Mouse (Mus musculus): ENCODE measurements around the gene Zfp292.

The Zfp292 gene

GRCm38 (mm10) chr4:34881851-34882250 lies 909 bp downstream of the Zfp292 start:
- no peak for DNase-seq

- peak; percentile 80 for DNase-seq
Observed at GRCm38 (mm10) chr4:34880921-34881650, 1.7 kb downstream of the Zfp292 start.

GRCm38 (mm10) chr4:34874234-34874633 lies 8.5 kb downstream of the Zfp292 start:
- peak; percentile 17 for DNase-seq

- peak; percentile 91 for DNase-seq
Observed at GRCm38 (mm10) chr4:34872896-34873495, 9.8 kb downstream of the Zfp292 start.

GRCm38 (mm10) chr4:34869813-34870212 lies 12.9 kb downstream of the Zfp292 start:
- no peak for DNase-seq

GRCm38 (mm10) chr4:34861438-34861837 lies 21.3 kb downstream of the Zfp292 start:
- DNase-seq, result peak; percentile 67

- DNase-seq, result peak; percentile 85
Observed at GRCm38 (mm10) chr4:34859416-34859815, 23.3 kb downstream of the Zfp292 start.

- DNase-seq, result peak; percentile 79
Observed at GRCm38 (mm10) chr4:34858903-34859302, 23.9 kb downstream of the Zfp292 start.

GRCm38 (mm10) chr4:34855966-34856365 lies 26.8 kb downstream of the Zfp292 start:
- DNase-seq, result no peak

GRCm38 (mm10) chr4:34852051-34852450 lies 30.7 kb downstream of the Zfp292 start:
- DNase-seq, result peak; percentile 94

- DNase-seq, result no peak
Observed at GRCm38 (mm10) chr4:34850156-34850555, 32.6 kb downstream of the Zfp292 start.

GRCm38 (mm10) chr4:34847679-34848309 lies 35.0 kb downstream of the Zfp292 start:
- peak; percentile 76 for DNase-seq

- DNase-seq, result no peak
Observed at GRCm38 (mm10) chr4:34843839-34844238, 38.9 kb downstream of the Zfp292 start.

- DNase-seq, result no peak
Observed at GRCm38 (mm10) chr4:34842826-34843225, 39.9 kb downstream of the Zfp292 start.

GRCm38 (mm10) chr4:34831496-34831895 lies 51.3 kb downstream of the Zfp292 start:
- DNase-seq, result no peak

GRCm38 (mm10) chr4:34829456-34829855 lies 53.3 kb downstream of the Zfp292 start:
- peak; percentile 13 for DNase-seq

- DNase-seq, result no peak
Observed at GRCm38 (mm10) chr4:34823901-34824300, 58.9 kb downstream of the Zfp292 start.

GRCm38 (mm10) chr4:34819904-34820303 lies 62.9 kb downstream of the Zfp292 start:
- DNase-seq, result no peak

- DNase-seq, result no peak
Observed at GRCm38 (mm10) chr4:34801166-34802034, 81.4 kb downstream of the Zfp292 start.

- DNase-seq, result peak; percentile 16
Observed at GRCm38 (mm10) chr4:34798005-34798404, 84.8 kb downstream of the Zfp292 start.

GRCm38 (mm10) chr4:34797294-34797983 lies 85.3 kb downstream of the Zfp292 start:
- DNase-seq, result peak; percentile 11

- peak; percentile 58 for DNase-seq
Observed at GRCm38 (mm10) chr4:34796294-34796693, 86.5 kb downstream of the Zfp292 start.

Data from heart, adult 11 months (tissue).